In the genomic region with DNA sequence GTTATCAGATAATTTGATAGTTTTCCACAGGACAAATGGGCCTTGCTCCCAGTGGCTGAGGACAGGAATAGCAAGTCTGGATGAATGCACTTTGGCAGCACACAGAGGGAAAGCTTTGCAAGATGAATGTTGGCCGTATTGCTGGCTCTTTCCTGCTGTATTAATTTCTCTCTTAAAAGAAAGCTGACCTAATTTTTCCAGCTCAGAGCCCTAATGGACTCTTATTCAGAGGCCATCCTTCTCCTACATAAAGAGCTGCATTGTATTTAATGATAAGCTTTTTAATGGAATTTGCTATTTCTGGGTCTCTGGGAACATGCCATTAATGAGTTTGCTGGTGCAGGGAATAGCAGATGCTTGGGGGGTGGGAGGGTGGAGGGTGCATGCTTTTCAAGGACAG, we compare ENCODE assay signal across 12 mouse cellular contexts. TPM values are rescaled to one million over a fixed set of nuclear protein-coding genes. Genes with fewer than 3 reads are reported as not detected.
DNase-seq lines count a peak whose midpoint lies in the region; ATAC-seq and TF ChIP-seq lines count a peak whose summit lies in the region.
"Had no signal": no experiment of that assay in that cellular context is flagged by ENCODE, and none has a peak within 500 bp of the region (broad histone marks: within the 10 kb centered on the region; RNA-seq: fewer than 3 reads in every experiment).

No protein-coding gene starts in this region.

- no peak overlapping the region for H3K4me2 ChIP-seq in heart, embryonic 12.5 days
- no peak overlapping the region for H3K4me2 ChIP-seq in midbrain, embryonic 13.5 days (replicated peaks)

- no peak for ATAC-seq in heart, embryonic 12.5 days (ENCODE audit: insufficient number of reproducible peaks, low FRiP score)
- no peak for ATAC-seq in midbrain, embryonic 13.5 days

- peak; percentile 24 for TF ChIP-seq CTCF in left cerebral cortex, adult 2 months (IDR thresholded peaks at IDR 0.05)

- no peaks in the 10 kb centered on the region for H3K4me1 ChIP-seq in heart, embryonic 12.5 days (replicated peaks)
- H3K4me1 ChIP-seq in midbrain, embryonic 13.5 days (replicated peaks), result no peaks in the 10 kb centered on the region

- no peaks in the 10 kb centered on the region for H3K27me3 ChIP-seq in heart, embryonic 12.5 days (replicated peaks)
- no peaks in the 10 kb centered on the region for H3K27me3 ChIP-seq in midbrain, embryonic 13.5 days

- no peak overlapping the region for H3K27ac ChIP-seq in left cerebral cortex, adult 2 months
- H3K27ac ChIP-seq in heart, embryonic 12.5 days (ENCODE audit: poor library complexity, severe bottlenecking), result no peak overlapping the region
- no peak overlapping the region for H3K27ac ChIP-seq in midbrain, embryonic 13.5 days

- 77% methylated on average over 1 of the region's 1 CpGs for WGBS in heart, embryonic 12.5 days
- WGBS in midbrain, embryonic 13.5 days, result 70% methylated on average over 1 of the region's 1 CpGs

- no peak overlapping the region for H3K4me3 ChIP-seq in left cerebral cortex, adult 2 months
- no peak overlapping the region for H3K4me3 ChIP-seq in heart, embryonic 12.5 days
- no peak overlapping the region for H3K4me3 ChIP-seq in midbrain, embryonic 13.5 days (replicated peaks)
- H3K4me3 ChIP-seq: erythroblast, embryonic 14.5 days had no signal

- H3K36me3 ChIP-seq in heart, embryonic 12.5 days, result no peaks in the 10 kb centered on the region
- H3K36me3 ChIP-seq in midbrain, embryonic 13.5 days, result no peaks in the 10 kb centered on the region

- intact Hi-C loops in left cerebral cortex, adult 2 months (cut with DNase I), result no loop called here

- peak in 1 of 2 experiments; percentile 13 for DNase-seq in left cerebral cortex, adult 2 months (ENCODE audit: extremely low spot score in 1 of 2, low spot score in 2 of 2)
- DNase-seq in left cerebral cortex, adult 11 months (ENCODE audit: low spot score), result no peak
- DNase-seq in cerebellum, adult 11 months, result peak; percentile 46
- peak; percentile 33 to 57 for DNase-seq in cerebellum, postnatal 25 days
- DNase-seq in layer of hippocampus, postnatal 10 days (ENCODE audit: low spot score in 2 of 2), result peak; percentile 10 to 26
- DNase-seq in kidney, postnatal 4 days, result no peak
- DNase-seq: heart, postnatal 4 days; lung, postnatal 14 days had no signal

- H3K9ac ChIP-seq in heart, embryonic 12.5 days, result no peak overlapping the region
- H3K9ac ChIP-seq in midbrain, embryonic 13.5 days (replicated peaks), result no peak overlapping the region

- H3K9me3 ChIP-seq in heart, embryonic 12.5 days (replicated peaks), result peaks cover 8% of the 10 kb centered on the region
- 0 out of 2 replicates have a peak, but pooled peaks cover 3% of the 10 kb centered on the region for H3K9me3 ChIP-seq in midbrain, embryonic 13.5 days

RNA-seq across cellular contexts. Expression of a gene that starts 11.6 kb away (rescaled TPM):
- 1 to 10 TPM; 8.1 TPM for total RNA-seq in left cerebral cortex, adult 2 months (2021)
- 10 to 100 TPM; 20.5 to 21.4 TPM for total RNA-seq in layer of hippocampus, postnatal 10 days (2021)
- polyA plus RNA-seq in heart, embryonic 12.5 days (2016; fragmentation: Nextera tagmentation; extraction: Ambion mirVana), result 0.23 and 0.28 TPM in 2 replicates
- 1.7 and 1.9 TPM in 2 replicates for polyA plus RNA-seq in midbrain, embryonic 13.5 days (2015; fragmentation: Nextera tagmentation; extraction: Ambion mirVana)
- total RNA-seq: granulocyte monocyte progenitor cell, adult 5-6 weeks had no signal
- polyA plus RNA-seq: erythroblast, embryonic 14.5 days had no signal

RNA-seq across cellular contexts. Expression of a gene that starts 41.9 kb away (rescaled TPM):
- total RNA-seq in left cerebral cortex, adult 2 months (2021), result under 1 TPM; 0.20 to 0.56 TPM
- 1 to 10 TPM; 1.9 to 2.4 TPM for total RNA-seq in layer of hippocampus, postnatal 10 days (2021)
- polyA plus RNA-seq in heart, embryonic 12.5 days (2016; fragmentation: Nextera tagmentation; extraction: Ambion mirVana), result 37.9 and 39.6 TPM in 2 replicates
- 22.7 and 26.8 TPM in 2 replicates for polyA plus RNA-seq in midbrain, embryonic 13.5 days (2015; fragmentation: Nextera tagmentation; extraction: Ambion mirVana)

Comparison
In these comparisons a context has a peak if more than half of its experiments do, and no peak if none do; other contexts are left out.
1. DNase-seq: peak in cerebellum, adult 11 months (single experiment), cerebellum, postnatal 25 days (2 of 2) and layer of hippocampus, postnatal 10 days (2 of 2); none in left cerebral cortex, adult 11 months (single experiment) and kidney, postnatal 4 days (0 of 2).